Mouse (Mus musculus): ENCODE data around the gene Parp2. TPM values are rescaled to one million over a fixed set of nuclear protein-coding genes. Genes with fewer than 3 reads are reported as not detected.
A peak's percentile ranks its signal among the peaks of the same experiment; 100 is the strongest.

Parp2 gene
- polyA plus RNA-seq, 1 experiment, result 3.0 TPM

DNA sequence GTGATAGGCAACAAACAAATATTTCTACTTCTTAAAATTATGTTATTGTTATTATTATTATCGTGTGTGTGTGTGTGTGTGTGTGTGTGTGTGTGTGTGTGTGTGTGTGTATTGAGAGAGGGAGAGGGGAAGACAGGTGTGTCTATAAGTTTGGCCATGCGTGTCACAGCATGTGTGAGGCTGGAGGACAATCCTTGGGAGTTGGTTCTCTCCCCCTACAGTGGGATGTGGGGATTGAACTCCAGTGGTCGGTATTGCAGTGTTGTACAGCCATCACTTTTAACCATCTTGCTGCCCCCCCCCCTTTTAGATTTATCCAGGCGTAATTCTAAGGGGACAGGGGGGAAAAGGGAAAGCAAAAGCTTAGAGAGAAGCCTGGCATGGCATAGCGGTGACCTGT, 61.0 kb downstream of the Parp2 start:
- Histone ChIP-seq H3K27me3 (replicated peaks) (no peaks in the 10 kb centered on the region), H3K36me3 (replicated peaks; ENCODE audit: low read length) (peaks cover 25% of the 10 kb centered on the region), H3K9me3 (no peaks in the 10 kb centered on the region), H3K4me1 (peaks cover 22% of the 10 kb centered on the region), H3K4me3 (replicated peaks) (no peak overlapping the region)
- no peak for TF ChIP-seq FLI1 (IDR thresholded peaks at IDR 0.05; ENCODE audit: low read length)
- no peak for TF ChIP-seq GATA1 (IDR thresholded peaks at IDR 0.05; ENCODE audit: borderline replicate concordance, low read length)

- no peaks in the 10 kb centered on the region for H3K27me3 ChIP-seq (replicated peaks)
- TF ChIP-seq FLI1 (IDR thresholded peaks at IDR 0.05; ENCODE audit: low read length), result no peak
- no peak for TF ChIP-seq GATA1 (IDR thresholded peaks at IDR 0.05; ENCODE audit: borderline replicate concordance, low read length)
- H3K4me3 ChIP-seq (replicated peaks), result peak within 1 kb of the TSS; percentile 94
- no peaks in the 10 kb centered on the region for H3K9me3 ChIP-seq
- H3K4me1 ChIP-seq, result peaks cover 20% of the 10 kb centered on the region
- peaks cover 24% of the 10 kb centered on the region for H3K36me3 ChIP-seq (replicated peaks; ENCODE audit: low read length)
Measured at GRCm38 (mm10) chr14:50869889-50870804, 62.5 kb downstream of the Parp2 start, which contains the start of gene Tep1. Gene Tep1, minus strand, starts transcription at chr14:50870560.

DNA sequence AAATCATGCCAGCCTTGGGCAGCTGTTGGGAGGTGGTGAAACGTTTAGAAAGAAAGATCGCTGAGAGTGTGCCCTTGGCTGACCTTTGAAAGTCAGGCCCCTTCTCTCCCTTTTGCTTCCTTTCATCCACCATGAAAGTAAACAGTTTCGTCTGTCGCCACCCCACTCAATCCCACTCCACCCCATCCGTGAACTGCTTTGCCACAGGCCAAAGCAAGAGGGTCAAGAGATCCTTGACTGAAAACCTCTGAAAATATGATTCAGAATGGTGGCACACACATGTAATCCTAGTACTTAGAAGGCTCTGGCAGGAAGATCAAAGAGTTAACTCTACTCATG, 63.1 kb downstream of the Parp2 start:
- Histone ChIP-seq H3K4me3 (replicated peaks) (peak overlapping the region; percentile 94), H3K9me3 (no peaks in the 10 kb centered on the region), H3K27me3 (replicated peaks) (no peaks in the 10 kb centered on the region), H3K4me1 (peaks cover 14% of the 10 kb centered on the region), H3K36me3 (replicated peaks; ENCODE audit: low read length) (peaks cover 22% of the 10 kb centered on the region)
- no peak for TF ChIP-seq GATA1 (IDR thresholded peaks at IDR 0.05; ENCODE audit: borderline replicate concordance, low read length)

Other genes with a start within 250 kb of the Parp2 start
- gene Olfr744, start 193.0 kb upstream of the Parp2 start, polyA plus RNA-seq (2012; ENCODE audit: insufficient read depth, low replicate concordance), result not detected in 2 replicates
- gene Olfr745, start 168.5 kb upstream of the Parp2 start, polyA plus RNA-seq (2012; ENCODE audit: insufficient read depth, low replicate concordance), result not detected in 2 replicates
- gene Olfr746, start 160.8 kb upstream of the Parp2 start, polyA plus RNA-seq (2012; ENCODE audit: insufficient read depth, low replicate concordance), result not detected in 2 replicates
- gene Olfr747, start 114.6 kb upstream of the Parp2 start, polyA plus RNA-seq (2012; ENCODE audit: insufficient read depth, low replicate concordance), result not detected in 2 replicates
- gene Olfr748, start 100.5 kb upstream of the Parp2 start, polyA plus RNA-seq (2012; ENCODE audit: insufficient read depth, low replicate concordance), result not detected in 2 replicates
- gene Olfr749, start 62.7 kb upstream of the Parp2 start, polyA plus RNA-seq (2012; ENCODE audit: insufficient read depth, low replicate concordance), result not detected in 2 replicates
- 17.7 and 40.8 TPM in 2 replicates for gene Ttc5, start 22.3 kb upstream of the Parp2 start, polyA plus RNA-seq (2012; ENCODE audit: insufficient read depth, low replicate concordance)
- not detected in 2 replicates for gene Ccnb1ip1, start 109 bp upstream of the Parp2 start, polyA plus RNA-seq (2012; ENCODE audit: insufficient read depth, low replicate concordance)
- gene Tep1, start 62.7 kb downstream of the Parp2 start, polyA plus RNA-seq (2012; ENCODE audit: insufficient read depth, low replicate concordance), result 4.3 TPM in 1 of 2 replicates, not detected in the other
- 0.08 and 0.39 TPM in 2 replicates for gene Klhl33, start 89.7 kb downstream of the Parp2 start, polyA plus RNA-seq (2012; ENCODE audit: insufficient read depth, low replicate concordance)
- gene Osgep, start 117.1 kb downstream of the Parp2 start, polyA plus RNA-seq (2012; ENCODE audit: insufficient read depth, low replicate concordance), result 14.5 and 15.9 TPM in 2 replicates
- 13.9 and 87.6 TPM in 2 replicates for gene Apex1, start 117.1 kb downstream of the Parp2 start, polyA plus RNA-seq (2012; ENCODE audit: insufficient read depth, low replicate concordance)
- gene Pip4p1, start 123.0 kb downstream of the Parp2 start, polyA plus RNA-seq (2012; ENCODE audit: insufficient read depth, low replicate concordance), result 82.0 and 93.0 TPM in 2 replicates
- gene Pnp, start 123.2 kb downstream of the Parp2 start, polyA plus RNA-seq (2012; ENCODE audit: insufficient read depth, low replicate concordance), result 1.4 TPM in 1 of 2 replicates, not detected in the other
- 1.00 TPM in 1 of 2 replicates, not detected in the other for gene Gm49342, start 136.7 kb downstream of the Parp2 start, polyA plus RNA-seq (2012; ENCODE audit: insufficient read depth, low replicate concordance)
- gene Pnp2, start 148.2 kb downstream of the Parp2 start, polyA plus RNA-seq (2012; ENCODE audit: insufficient read depth, low replicate concordance), result not detected in 2 replicates
- not detected in 2 replicates for gene Rnase10, start 199.9 kb downstream of the Parp2 start, polyA plus RNA-seq (2012; ENCODE audit: insufficient read depth, low replicate concordance)
- not detected in 2 replicates for gene Rnase9, start 234.0 kb downstream of the Parp2 start, polyA plus RNA-seq (2012; ENCODE audit: insufficient read depth, low replicate concordance)
- gene Rnase11, start 242.3 kb downstream of the Parp2 start, polyA plus RNA-seq (2012; ENCODE audit: insufficient read depth, low replicate concordance), result not detected in 2 replicates
- gene Rnase12, start 249.8 kb downstream of the Parp2 start, polyA plus RNA-seq (2012; ENCODE audit: insufficient read depth, low replicate concordance), result not detected in 2 replicates

All from megakaryocyte, embryonic 14.5 days (primary cell).